Mouse (Mus musculus): ENCODE measurements around the gene Ddx19b.

DNA sequence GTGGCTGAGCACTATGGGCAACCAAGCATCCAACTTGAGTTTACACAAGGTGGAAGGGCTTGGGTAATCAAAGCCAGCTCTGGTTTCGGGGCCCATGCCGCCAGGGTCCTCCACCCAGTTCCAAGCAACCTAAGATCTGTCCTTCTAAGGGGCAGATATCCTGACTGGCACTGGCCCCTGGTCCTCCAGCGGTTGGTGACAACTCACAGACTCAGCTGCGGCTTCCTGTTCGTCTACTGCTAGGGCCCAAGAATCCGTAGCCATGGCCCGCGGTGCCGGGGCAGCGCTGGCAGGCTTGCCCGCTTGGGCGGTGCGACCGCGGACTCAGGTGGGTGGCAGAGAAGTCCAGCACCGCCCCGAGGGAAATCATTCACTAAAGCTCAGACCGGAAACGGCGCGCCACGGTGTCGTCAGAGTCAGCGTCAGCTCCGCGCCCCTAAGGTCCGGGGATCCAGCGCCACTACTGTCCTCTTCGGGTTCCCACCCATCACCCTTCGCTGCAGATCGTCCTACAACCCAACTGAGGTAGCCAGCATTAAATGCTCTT lies 4.1 kb downstream of the Ddx19b start:
- TF ChIP-seq CTCF (IDR thresholded peaks at IDR 0.05; ENCODE audit: insufficient read depth, low read depth, low read length) (peak; percentile 11; the same call in 1 of the 2 replicates), POLR2A (IDR thresholded peaks at IDR 0.05; ENCODE audit: insufficient read depth, low read depth, low read length) (peak; percentile 67)
